Mouse (Mus musculus) kidney, adult 2 months (tissue): ENCODE measurements around the gene Ndufb6.

Source experiments
- CTCF ChIP-seq: fragments of 200-500 bp; conservative IDR thresholded peaks from 2 replicates; pipeline ENCODE4 v1.5.1; 2011; ENCODE audit warnings: low read depth, mild to moderate bottlenecking, control low read depth, low read length, moderate library complexity, mixed read lengths; ENCODE audit not compliant: insufficient read depth, insufficient read length
- POLR2A ChIP-seq: fragments of 200-500 bp; IDR thresholded peaks from one replicate; pipeline ENCODE4 v1.6.1; 2011; ENCODE audit warnings: low read depth, low read length, control low read depth

- TF ChIP-seq POLR2A (no peak), CTCF (no peak)
Measured at GRCm38 (mm10) chr4:40241928-40242327, 37.3 kb downstream of the Ndufb6 start.
